Mouse (Mus musculus) myocyte (in vitro differentiated cells): ENCODE data around the gene Gm13199. TPM values are rescaled to one million over a fixed set of nuclear protein-coding genes. Genes with fewer than 3 reads are reported as not detected.

Experiments
- H3K27me3 ChIP-seq: one replicate; pipeline ENCODE4 v1.6.1; 2011; ENCODE audit not compliant: control insufficient read depth, insufficient read depth, insufficient read length
- H3K36me3 ChIP-seq: one replicate; pipeline ENCODE4 v1.6.1; 2011; ENCODE audit not compliant: control insufficient read depth, insufficient read depth
- H3K4me2 ChIP-seq: one replicate; pipeline ENCODE4 v1.6.1; 2011; ENCODE audit warnings: low read depth, control low read depth
- H3K4me3 ChIP-seq: one replicate; pipeline ENCODE4 v1.5.1; 2011; ENCODE audit warnings: mild to moderate bottlenecking, control low read depth, moderate library complexity
- H3K79me2 ChIP-seq: one replicate; pipeline ENCODE4 v1.6.1; 2011; ENCODE audit not compliant: control insufficient read depth, insufficient read depth
- H3ac ChIP-seq: one replicate; pipeline ENCODE4 v1.6.1; 2011; ENCODE audit not compliant: control insufficient read depth, insufficient read length
- CEBPB ChIP-seq: IDR thresholded peaks from 2 replicates; pipeline ENCODE4 v1.6.1; 2011; ENCODE audit warnings: mild to moderate bottlenecking, moderate library complexity; ENCODE audit not compliant: poor library complexity, insufficient read depth, severe bottlenecking
- E2F4 ChIP-seq: IDR thresholded peaks from one replicate; pipeline ENCODE4 v1.6.1; 2011; ENCODE audit warnings: mild to moderate bottlenecking, control low read depth, moderate library complexity; ENCODE audit not compliant: insufficient read depth
- MAX ChIP-seq: IDR thresholded peaks from one replicate; pipeline ENCODE4 v1.6.1; 2011; ENCODE audit warnings: low read depth, mild to moderate bottlenecking, control low read depth
- MYOD1 ChIP-seq, 3 experiments: IDR thresholded peaks; one replicate each; pipeline ENCODE4 v1.6.1; 2011; ENCODE audit warnings: control low read depth in 2 of 3, low read depth in 2 of 3, mild to moderate bottlenecking in 2 of 3, moderate library complexity in 1 of 3; ENCODE audit not compliant: insufficient read length in 2 of 3, control insufficient read depth in 1 of 3
- MYOG ChIP-seq, 3 experiments: IDR thresholded peaks; one replicate each; pipeline ENCODE4 v1.6.1; 2011; ENCODE audit warnings: control low read depth in 2 of 3, low read depth in 2 of 3, mild to moderate bottlenecking in 2 of 3; ENCODE audit not compliant: insufficient read length in 2 of 3, control insufficient read depth in 1 of 3, insufficient read depth in 1 of 3
- POLR2A ChIP-seq: IDR thresholded peaks from one replicate; pipeline ENCODE4 v1.6.1; 2011; ENCODE audit warnings: low read depth, mild to moderate bottlenecking, control low read depth, moderate library complexity; ENCODE audit not compliant: insufficient read length
- POLR2AphosphoS2 ChIP-seq: IDR thresholded peaks from one replicate; pipeline ENCODE4 v1.6.1; 2011; ENCODE audit warnings: low read depth, control low read depth; ENCODE audit not compliant: insufficient read length
- REST ChIP-seq: IDR thresholded peaks from one replicate; pipeline ENCODE4 v1.6.1; 2011; ENCODE audit warnings: mild to moderate bottlenecking, control low read depth, moderate library complexity; ENCODE audit not compliant: insufficient read depth, insufficient read length
- SRF ChIP-seq: IDR thresholded peaks from one replicate; pipeline ENCODE4 v1.6.1; 2011; ENCODE audit warnings: low read depth; ENCODE audit not compliant: control insufficient read depth, insufficient read length
- TCF12 ChIP-seq: IDR thresholded peaks from one replicate; pipeline ENCODE4 v1.6.1; 2011; ENCODE audit warnings: mild to moderate bottlenecking, control low read depth; ENCODE audit not compliant: poor library complexity, insufficient read depth, severe bottlenecking
- TCF3 ChIP-seq: IDR thresholded peaks from one replicate; pipeline ENCODE4 v1.6.1; 2011; ENCODE audit warnings: low read depth, control low read depth; ENCODE audit not compliant: insufficient read length
- USF1 ChIP-seq: IDR thresholded peaks from one replicate; pipeline ENCODE4 v1.6.1; 2011; ENCODE audit warnings: low read depth, mild to moderate bottlenecking, control low read depth, moderate library complexity
- polyA plus RNA-seq: library from polyadenylated mRNA; unstranded; fragments of >200 nt; fragmentation: generic; extraction: Trizol; gene quantifications from one replicate; pipeline ENCODE4 v1.2.1, GENCODE M21; 2012; ENCODE audit warnings: missing spikeins

Gm13199 gene
- polyA plus RNA-seq, 1 experiment = 0.24 TPM

- Histone ChIP-seq H3K36me3 (peaks cover 18% of the 10 kb centered on the region), H3K4me2 (no peak overlapping the region), H3K79me2 (no peaks in the 10 kb centered on the region)
These were observed 41.5 kb downstream of the Gm13199 start for GRCm38 (mm10) chr2:5821264-5821663.

More at GRCm38 (mm10) chr2:5821264-5821663, 41.5 kb downstream of the Gm13199 start:
- no peak overlapping the region for H3K4me3 ChIP-seq
- TF ChIP-seq MAX (no peak), SRF (no peak), E2F4 (no peak), POLR2AphosphoS2 (no peak), TCF12 (no peak), USF1 (no peak), MYOG (IDR thresholded peaks at IDR 0.05; ENCODE audit: control insufficient read depth in 1 of 3, insufficient read depth in 1 of 3, insufficient read length in 2 of 3, low read depth in 2 of 3) (no peak), REST (no peak), POLR2A (no peak), CEBPB (no peak), MYOD1 (IDR thresholded peaks at IDR 0.05; ENCODE audit: control insufficient read depth in 1 of 3, insufficient read length in 2 of 3, low read depth in 2 of 3) (no peak), TCF3 (no peak)
- no peaks in the 10 kb centered on the region for H3K27me3 ChIP-seq
- no peak overlapping the region for H3ac ChIP-seq

Other genes starting within 250 kb of the Gm13199 start
- gene Camk1d, start 148.4 kb downstream of the Gm13199 start, polyA plus RNA-seq = 1.1 TPM
- gene Nudt5, start 17.9 kb downstream of the Gm13199 start, polyA plus RNA-seq = 38.1 TPM
- 102 TPM for gene Cdc123, start 17.8 kb downstream of the Gm13199 start, polyA plus RNA-seq
- 28.2 TPM for gene Sec61a2, start 32.5 kb upstream of the Gm13199 start, polyA plus RNA-seq
- 0.12 TPM for gene Dhtkd1, start 79.9 kb upstream of the Gm13199 start, polyA plus RNA-seq
- gene Upf2, start 88.5 kb upstream of the Gm13199 start, polyA plus RNA-seq = 3.8 TPM